Mouse (Mus musculus): ENCODE results near the gene Fam167b. TPM values are rescaled to one million over a fixed set of nuclear protein-coding genes. Genes with fewer than 3 reads are reported as not detected.
A peak's percentile ranks its signal among the peaks of the same experiment; 100 is the strongest.

The Fam167b gene
- polyA plus RNA-seq, 1 experiment from 2014 or later, result 3.6 TPM

- no peak for DNase-seq (ENCODE audit: low spot score)
- WGBS, result 75% methylated on average over 9 of the region's 9 CpGs
- Histone ChIP-seq H3K27ac (peak overlapping the region; percentile 83), H3K9me3 (no peaks in the 10 kb centered on the region), H3K27me3 (ENCODE audit: insufficient read depth, poor library complexity, severe bottlenecking) (no peaks in the 10 kb centered on the region), H3K4me3 (peak overlapping the region; percentile 68), H3K36me3 (peaks cover 9% of the 10 kb centered on the region), H3K4me1 (peaks cover 16% of the 10 kb centered on the region)
These were observed 7.4 kb upstream of the Fam167b start for GRCm38 (mm10) chr4:129585773-129586172.

- Histone ChIP-seq H3K27ac (peak overlapping the region; percentile 83), H3K9me3 (no peaks in the 10 kb centered on the region), H3K36me3 (peaks cover 2% of the 10 kb centered on the region), H3K4me1 (peaks cover 16% of the 10 kb centered on the region), H3K4me3 (peak overlapping the region; percentile 68), H3K27me3 (ENCODE audit: insufficient read depth, poor library complexity, severe bottlenecking) (no peaks in the 10 kb centered on the region)
- 2% methylated on average over 36 of the region's 36 CpGs for WGBS
- peak; percentile 94 for DNase-seq (ENCODE audit: low spot score)
These were observed 6.7 kb upstream of the Fam167b start for GRCm38 (mm10) chr4:129584884-129585608.

GRCm38 (mm10) chr4:129584370-129584769 lies 6.0 kb upstream of the Fam167b start:
- 64% methylated on average over 1 of the region's 1 CpGs for WGBS

GRCm38 (mm10) chr4:129582251-129582650 lies 3.9 kb upstream of the Fam167b start:
- H3K27me3 ChIP-seq (ENCODE audit: insufficient read depth, poor library complexity, severe bottlenecking), result peaks cover 7% of the 10 kb centered on the region; the same call in 1 of the 2 replicates
- H3K4me1 ChIP-seq, result peaks cover 10% of the 10 kb centered on the region
- no peak for DNase-seq (ENCODE audit: low spot score)
- no peaks in the 10 kb centered on the region for H3K9me3 ChIP-seq
- 83% methylated on average over 1 of the region's 1 CpGs for WGBS
- H3K27ac ChIP-seq, result no peak overlapping the region
- no peaks in the 10 kb centered on the region for H3K36me3 ChIP-seq
- no peak overlapping the region for H3K4me3 ChIP-seq

More at GRCm38 (mm10) chr4:129584370-129584769, 6.0 kb upstream of the Fam167b start:
- Histone ChIP-seq H3K27ac (peak overlapping the region; percentile 83), H3K4me3 (peak overlapping the region; percentile 68), H3K4me1 (peaks cover 15% of the 10 kb centered on the region), H3K27me3 (ENCODE audit: insufficient read depth, poor library complexity, severe bottlenecking) (no peaks in the 10 kb centered on the region), H3K9me3 (no peaks in the 10 kb centered on the region), H3K36me3 (no peaks in the 10 kb centered on the region)
- no peak for DNase-seq (ENCODE audit: low spot score)

- Histone ChIP-seq H3K36me3 (no peaks in the 10 kb centered on the region), H3K27ac (peak overlapping the region; percentile 59)
These were observed 2.0 kb upstream of the Fam167b start for GRCm38 (mm10) chr4:129580347-129580746.

GRCm38 (mm10) chr4:129577688-129578087 lies 661 bp downstream of the Fam167b start:
- Histone ChIP-seq H3K27me3 (ENCODE audit: insufficient read depth, poor library complexity, severe bottlenecking) (peaks cover 10% of the 10 kb centered on the region; the same call in 1 of the 2 replicates), H3K4me1 (peaks cover 16% of the 10 kb centered on the region), H3K4me3 (no peak overlapping the region), H3K9me3 (no peaks in the 10 kb centered on the region), H3K36me3 (no peaks in the 10 kb centered on the region), H3K27ac (0 out of 2 replicates have a peak overlapping the region, but pooled peaks have one; percentile 43)
- no peak for DNase-seq (ENCODE audit: low spot score)
- WGBS, result 78% methylated on average over 7 of the region's 7 CpGs

More at GRCm38 (mm10) chr4:129580347-129580746, 2.0 kb upstream of the Fam167b start:
- no peaks in the 10 kb centered on the region for H3K9me3 ChIP-seq
- H3K4me3 ChIP-seq, result no peak overlapping the region
- 64% methylated on average over 7 of the region's 7 CpGs for WGBS
- H3K27me3 ChIP-seq (ENCODE audit: insufficient read depth, poor library complexity, severe bottlenecking), result peaks cover 10% of the 10 kb centered on the region; the same call in 1 of the 2 replicates
- DNase-seq (ENCODE audit: low spot score), result no peak
- peaks cover 13% of the 10 kb centered on the region for H3K4me1 ChIP-seq

GRCm38 (mm10) chr4:129576863-129577491 lies 1.4 kb downstream of the Fam167b start:
- Histone ChIP-seq H3K4me3 (peak overlapping the region; percentile 34), H3K4me1 (peaks cover 17% of the 10 kb centered on the region), H3K27ac (0 out of 2 replicates have a peak overlapping the region, but pooled peaks have one; percentile 4), H3K27me3 (ENCODE audit: insufficient read depth, poor library complexity, severe bottlenecking) (peaks cover 10% of the 10 kb centered on the region; the same call in 1 of the 2 replicates), H3K9me3 (no peaks in the 10 kb centered on the region), H3K36me3 (no peaks in the 10 kb centered on the region)
- 31% methylated on average over 21 of the region's 21 CpGs for WGBS
- no peak for DNase-seq (ENCODE audit: low spot score)

GRCm38 (mm10) chr4:129575171-129575844 lies 3.0 kb downstream of the Fam167b start:
- DNase-seq (ENCODE audit: low spot score), result no peak
- 35% methylated on average over 7 of the region's 8 CpGs for WGBS
- 0 out of 2 replicates have a peak overlapping the region, but pooled peaks have one; percentile 15 for H3K4me3 ChIP-seq
- H3K27ac ChIP-seq, result peak overlapping the region; percentile 76
- H3K9me3 ChIP-seq, result no peaks in the 10 kb centered on the region
- H3K4me1 ChIP-seq, result peaks cover 17% of the 10 kb centered on the region
- H3K36me3 ChIP-seq, result no peaks in the 10 kb centered on the region
- H3K27me3 ChIP-seq (ENCODE audit: insufficient read depth, poor library complexity, severe bottlenecking), result peaks cover 10% of the 10 kb centered on the region; the same call in 1 of the 2 replicates

- Histone ChIP-seq H3K27me3 (ENCODE audit: insufficient read depth, poor library complexity, severe bottlenecking) (peaks cover 10% of the 10 kb centered on the region; the same call in 1 of the 2 replicates), H3K36me3 (no peaks in the 10 kb centered on the region), H3K9me3 (no peaks in the 10 kb centered on the region)
These were observed 4.9 kb downstream of the Fam167b start, which contains the start of gene Lck for GRCm38 (mm10) chr4:129573430-129573829. Lck (minus strand) TSS chr4:129573641.

GRCm38 (mm10) chr4:129573093-129573370 lies 5.3 kb downstream of the Fam167b start:
- Histone ChIP-seq H3K27me3 (ENCODE audit: insufficient read depth, poor library complexity, severe bottlenecking) (peaks cover 6% of the 10 kb centered on the region; the same call in 1 of the 2 replicates), H3K4me3 (no peak overlapping the region), H3K27ac (peak overlapping the region; percentile 30; the same call in 1 of the 2 replicates), H3K4me1 (peaks cover 17% of the 10 kb centered on the region), H3K9me3 (no peaks in the 10 kb centered on the region), H3K36me3 (no peaks in the 10 kb centered on the region)
- 91% methylated on average over 4 of the region's 4 CpGs for WGBS
- no peak for DNase-seq (ENCODE audit: low spot score)

More at GRCm38 (mm10) chr4:129573430-129573829, 4.9 kb downstream of the Fam167b start, which contains the start of gene Lck:
- Histone ChIP-seq H3K4me1 (peaks cover 17% of the 10 kb centered on the region), H3K27ac (peak within 1 kb of the TSS; percentile 44; the same call in 1 of the 2 replicates), H3K4me3 (no peak within 1 kb of the TSS)
- no peak for DNase-seq (ENCODE audit: low spot score)
- 91% methylated on average over 8 of the region's 8 CpGs for WGBS

GRCm38 (mm10) chr4:129572236-129573092 lies 5.9 kb downstream of the Fam167b start:
- Histone ChIP-seq H3K36me3 (no peaks in the 10 kb centered on the region), H3K27me3 (ENCODE audit: insufficient read depth, poor library complexity, severe bottlenecking) (0 out of 2 replicates have a peak, but pooled peaks cover 4% of the 10 kb centered on the region), H3K27ac (peak overlapping the region; percentile 44), H3K4me1 (peaks cover 17% of the 10 kb centered on the region), H3K4me3 (no peak overlapping the region), H3K9me3 (no peaks in the 10 kb centered on the region)
- no peak for DNase-seq (ENCODE audit: low spot score)
- WGBS, result 68% methylated on average over 13 of the region's 13 CpGs

GRCm38 (mm10) chr4:129571551-129572084 lies 6.7 kb downstream of the Fam167b start:
- no peak for DNase-seq (ENCODE audit: low spot score)
- Histone ChIP-seq H3K36me3 (no peaks in the 10 kb centered on the region), H3K9me3 (no peaks in the 10 kb centered on the region), H3K4me1 (peaks cover 13% of the 10 kb centered on the region), H3K4me3 (no peak overlapping the region), H3K27me3 (ENCODE audit: insufficient read depth, poor library complexity, severe bottlenecking) (no peaks in the 10 kb centered on the region), H3K27ac (no peak overlapping the region)
- 71% methylated on average over 8 of the region's 8 CpGs for WGBS

Measured in heart, embryonic 10.5 days (tissue).